Mouse (Mus musculus): ENCODE measurements around the gene Itga8.

Itga8 gene

DNA sequence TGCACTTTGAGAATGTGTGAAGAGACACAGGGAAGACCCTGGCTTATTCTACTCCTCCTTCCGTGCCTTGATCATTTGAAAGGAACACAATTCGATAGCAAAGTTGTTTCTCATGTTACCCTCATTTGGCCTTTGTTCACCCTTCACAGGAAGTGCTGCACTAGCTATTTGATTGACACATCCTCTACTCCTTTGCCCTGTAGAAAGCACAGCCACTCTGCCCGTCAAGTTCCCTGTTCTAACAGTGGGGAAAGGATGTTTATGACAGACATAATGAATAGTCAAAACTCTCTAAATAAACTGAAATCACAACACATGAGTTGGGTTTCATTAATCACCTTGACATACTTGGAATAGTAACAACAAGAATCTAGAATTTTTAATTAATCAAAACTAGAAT, 73.4 kb downstream of the Itga8 start:
- TF ChIP-seq POU5F1 (IDR thresholded peaks at IDR 0.05; ENCODE audit: borderline replicate concordance, low read length) (no peak), NANOG (IDR thresholded peaks at IDR 0.05; ENCODE audit: borderline replicate concordance, low read length) (no peak), CTCF (conservative IDR thresholded peaks at IDR 0.05; ENCODE audit: low read length) (no peak)
- no peaks in the 10 kb centered on the region for H3K4me1 ChIP-seq (replicated peaks; ENCODE audit: low read depth, low read length)

DNA sequence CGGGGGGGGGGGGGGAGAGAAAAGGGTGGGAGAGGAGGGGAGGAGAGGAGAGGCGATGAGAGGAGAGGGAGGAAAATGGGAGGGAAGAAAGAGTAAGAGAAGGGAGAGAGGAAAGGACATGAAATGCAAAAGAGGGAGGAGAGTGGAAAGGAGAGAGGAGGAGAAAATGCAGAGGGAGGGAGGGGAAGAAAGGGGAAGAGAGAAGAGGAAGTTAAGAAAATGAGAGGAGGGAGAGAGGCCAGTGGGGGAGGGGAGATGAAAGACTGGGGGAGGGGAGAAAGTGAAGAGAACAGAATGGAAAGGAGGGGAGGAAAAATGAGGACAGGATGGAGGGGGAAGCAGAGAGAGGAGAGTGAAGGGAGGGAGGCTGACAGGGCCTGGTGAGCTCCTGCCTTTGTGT, 74.5 kb downstream of the Itga8 start:
- TF ChIP-seq NANOG (IDR thresholded peaks at IDR 0.05; ENCODE audit: borderline replicate concordance, low read length) (no peak), CTCF (conservative IDR thresholded peaks at IDR 0.05; ENCODE audit: low read length) (no peak), POU5F1 (IDR thresholded peaks at IDR 0.05; ENCODE audit: borderline replicate concordance, low read length) (no peak)
- no peaks in the 10 kb centered on the region for H3K27me3 ChIP-seq (ENCODE audit: insufficient read depth, low read length)
- no peaks in the 10 kb centered on the region for H3K4me1 ChIP-seq (replicated peaks; ENCODE audit: low read depth, low read length)
- H3K36me3 ChIP-seq (ENCODE audit: insufficient read depth, low read length) = no peaks in the 10 kb centered on the region
- no peak overlapping the region for H3K4me3 ChIP-seq (replicated peaks; ENCODE audit: low read length)
- H3K9me3 ChIP-seq (ENCODE audit: low read length) = no peaks in the 10 kb centered on the region

More for the DNA sequence above, 73.4 kb downstream of the Itga8 start:
- no peaks in the 10 kb centered on the region for H3K27me3 ChIP-seq (ENCODE audit: insufficient read depth, low read length)
- no peaks in the 10 kb centered on the region for H3K9me3 ChIP-seq (ENCODE audit: low read length)
- H3K4me3 ChIP-seq (replicated peaks; ENCODE audit: low read length) = no peak overlapping the region
- H3K36me3 ChIP-seq (ENCODE audit: insufficient read depth, low read length) = no peaks in the 10 kb centered on the region

DNA sequence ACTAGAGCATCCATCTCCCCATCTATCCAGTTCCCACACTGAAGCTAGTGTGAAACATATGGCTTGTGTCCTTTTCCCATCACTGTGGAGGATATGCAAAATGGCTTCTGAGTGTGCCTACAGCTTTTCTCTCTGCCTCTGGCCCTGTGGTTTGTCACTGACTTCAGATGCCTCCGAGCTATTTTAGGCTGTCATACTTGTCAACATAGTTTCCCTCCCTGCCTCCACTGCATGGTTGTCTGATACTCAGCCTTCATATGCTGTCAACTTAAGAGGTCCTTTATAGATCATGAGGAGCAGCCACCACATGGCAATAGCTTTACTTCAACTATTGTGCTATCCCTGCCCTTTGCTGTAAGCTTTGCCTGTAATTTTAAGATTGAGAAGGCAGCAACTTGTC, 75.4 kb downstream of the Itga8 start:
- Histone ChIP-seq H3K36me3 (ENCODE audit: insufficient read depth, low read length) (no peaks in the 10 kb centered on the region), H3K27me3 (ENCODE audit: insufficient read depth, low read length) (no peaks in the 10 kb centered on the region), H3K9me3 (ENCODE audit: low read length) (no peaks in the 10 kb centered on the region), H3K4me1 (replicated peaks; ENCODE audit: low read depth, low read length) (no peaks in the 10 kb centered on the region), H3K4me3 (replicated peaks; ENCODE audit: low read length) (no peak overlapping the region)
- TF ChIP-seq NANOG (IDR thresholded peaks at IDR 0.05; ENCODE audit: borderline replicate concordance, low read length) (no peak), POU5F1 (IDR thresholded peaks at IDR 0.05; ENCODE audit: borderline replicate concordance, low read length) (no peak), CTCF (conservative IDR thresholded peaks at IDR 0.05; ENCODE audit: low read length) (no peak)

DNA sequence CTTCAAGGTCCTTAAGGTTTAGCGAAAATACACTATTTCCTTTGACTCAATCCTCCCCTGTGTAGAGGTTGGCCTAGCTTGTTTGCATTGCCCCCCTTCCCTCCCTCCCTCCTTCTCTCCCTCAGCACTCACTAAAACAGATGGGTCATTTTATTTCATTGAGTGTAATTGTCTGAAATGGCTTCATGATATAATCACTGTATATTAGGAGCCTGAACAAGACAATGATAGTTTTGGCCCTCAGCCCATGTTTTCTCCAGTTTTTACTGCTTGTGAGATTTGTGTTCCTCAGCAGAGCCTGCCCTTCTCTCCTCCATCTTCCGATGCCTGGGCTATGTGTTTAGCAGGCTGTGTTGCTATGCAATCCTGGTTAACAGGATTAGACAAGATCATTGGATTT, 80.1 kb downstream of the Itga8 start:
- no peaks in the 10 kb centered on the region for H3K9me3 ChIP-seq (ENCODE audit: low read length)
- H3K4me1 ChIP-seq (replicated peaks; ENCODE audit: low read depth, low read length) = no peaks in the 10 kb centered on the region
- H3K27me3 ChIP-seq (ENCODE audit: insufficient read depth, low read length) = no peaks in the 10 kb centered on the region
- H3K4me3 ChIP-seq (replicated peaks; ENCODE audit: low read length) = no peak overlapping the region
- no peaks in the 10 kb centered on the region for H3K36me3 ChIP-seq (ENCODE audit: insufficient read depth, low read length)
- TF ChIP-seq NANOG (IDR thresholded peaks at IDR 0.05; ENCODE audit: borderline replicate concordance, low read length) (no peak), POU5F1 (IDR thresholded peaks at IDR 0.05; ENCODE audit: borderline replicate concordance, low read length) (no peak), CTCF (conservative IDR thresholded peaks at IDR 0.05; ENCODE audit: low read length) (no peak)

DNA sequence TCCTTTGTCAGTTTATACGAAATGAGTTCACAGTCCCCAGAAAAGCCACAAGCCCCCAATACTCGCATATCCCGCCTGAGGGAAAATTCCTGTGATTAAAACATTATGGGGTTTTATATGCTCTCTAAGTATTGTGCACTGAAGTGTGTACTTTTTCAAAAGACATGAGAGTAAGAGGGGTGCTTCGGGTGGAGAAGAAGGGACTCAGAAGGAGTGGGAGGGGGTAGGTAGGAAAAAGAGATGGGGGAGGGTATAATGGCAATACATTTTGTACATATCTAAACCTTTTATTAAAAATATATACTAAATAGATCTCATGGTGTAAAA, 88.3 kb downstream of the Itga8 start:
- H3K4me3 ChIP-seq (replicated peaks; ENCODE audit: low read length) = no peak overlapping the region
- no peaks in the 10 kb centered on the region for H3K36me3 ChIP-seq (ENCODE audit: insufficient read depth, low read length)
- no peak for TF ChIP-seq POU5F1 (IDR thresholded peaks at IDR 0.05; ENCODE audit: borderline replicate concordance, low read length)
- no peak for TF ChIP-seq CTCF (conservative IDR thresholded peaks at IDR 0.05; ENCODE audit: low read length)
- TF ChIP-seq NANOG (IDR thresholded peaks at IDR 0.05; ENCODE audit: borderline replicate concordance, low read length) = no peak
- H3K4me1 ChIP-seq (replicated peaks; ENCODE audit: low read depth, low read length) = no peaks in the 10 kb centered on the region
- H3K9me3 ChIP-seq (ENCODE audit: low read length) = peaks cover 7% of the 10 kb centered on the region; the same call in 1 of the 2 replicates
- no peaks in the 10 kb centered on the region for H3K27me3 ChIP-seq (ENCODE audit: insufficient read depth, low read length)

DNA sequence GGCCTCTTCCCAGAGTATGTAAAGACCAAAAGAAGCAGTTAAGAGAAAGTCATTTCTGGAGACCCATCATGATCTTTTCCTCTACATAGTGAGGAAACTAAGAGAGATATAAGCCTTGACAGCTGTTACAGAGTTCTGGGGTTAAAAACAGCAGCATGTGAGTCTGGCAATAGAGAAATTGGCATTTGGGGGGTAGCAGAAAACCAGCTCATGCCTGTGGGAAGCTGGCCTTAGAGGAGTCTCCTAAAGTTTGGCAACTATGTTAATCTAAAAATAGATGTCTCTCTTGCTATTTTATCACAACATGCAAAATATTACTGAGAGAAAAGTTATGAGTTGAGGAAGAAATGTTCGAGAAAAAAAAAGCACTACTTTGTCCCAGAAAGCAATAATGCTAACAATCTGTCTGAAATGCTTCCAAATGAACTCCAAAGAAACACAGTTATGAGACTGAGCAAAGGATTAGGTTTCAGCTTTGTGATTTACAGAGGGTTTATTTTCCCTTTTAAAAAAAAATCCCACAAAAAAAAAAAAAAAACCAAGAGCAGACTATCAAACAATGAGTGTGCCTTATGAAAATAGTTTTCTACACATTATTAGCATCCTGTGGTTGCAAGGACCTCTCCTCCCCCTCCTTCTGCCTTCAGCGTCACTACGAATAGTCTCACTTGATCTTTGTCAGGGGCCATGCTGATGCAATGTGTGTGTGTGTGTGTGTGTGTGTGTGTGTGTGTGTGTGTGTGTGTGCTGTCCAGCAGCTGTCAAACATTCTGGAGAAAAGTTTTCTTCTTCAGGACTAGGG, 88.9 kb downstream of the Itga8 start:
- TF ChIP-seq CTCF (conservative IDR thresholded peaks at IDR 0.05; ENCODE audit: low read length) = no peak
- no peak for TF ChIP-seq POU5F1 (IDR thresholded peaks at IDR 0.05; ENCODE audit: borderline replicate concordance, low read length)
- no peak for TF ChIP-seq NANOG (IDR thresholded peaks at IDR 0.05; ENCODE audit: borderline replicate concordance, low read length)
- no peaks in the 10 kb centered on the region for H3K4me1 ChIP-seq (replicated peaks; ENCODE audit: low read depth, low read length)
- no peaks in the 10 kb centered on the region for H3K27me3 ChIP-seq (ENCODE audit: insufficient read depth, low read length)
- H3K36me3 ChIP-seq (ENCODE audit: insufficient read depth, low read length) = no peaks in the 10 kb centered on the region
- peaks cover 7% of the 10 kb centered on the region; the same call in 1 of the 2 replicates for H3K9me3 ChIP-seq (ENCODE audit: low read length)
- H3K4me3 ChIP-seq (replicated peaks; ENCODE audit: low read length) = no peak overlapping the region

DNA sequence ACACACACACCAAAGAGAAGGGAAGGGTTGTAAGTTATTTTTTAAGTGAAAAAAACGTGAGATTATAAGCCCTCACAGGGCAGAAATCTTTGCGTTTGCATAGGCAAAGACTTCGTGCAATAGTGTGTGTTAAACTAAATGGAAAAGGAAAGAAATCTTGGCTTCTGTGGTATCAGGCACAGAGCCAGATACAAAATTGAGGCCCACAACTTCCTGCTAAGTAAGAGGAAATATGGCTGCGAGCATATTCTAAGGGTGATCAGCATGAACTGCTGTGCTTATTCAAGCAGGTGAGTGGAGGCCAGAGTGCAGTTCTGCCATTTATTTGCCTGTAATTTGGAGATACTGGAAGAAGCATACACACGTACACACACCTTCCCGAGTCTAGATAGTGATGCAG, 93.6 kb downstream of the Itga8 start:
- Histone ChIP-seq H3K27me3 (ENCODE audit: insufficient read depth, low read length) (no peaks in the 10 kb centered on the region), H3K4me1 (replicated peaks; ENCODE audit: low read depth, low read length) (no peaks in the 10 kb centered on the region), H3K9me3 (ENCODE audit: low read length) (peaks cover 14% of the 10 kb centered on the region; the same call in 1 of the 2 replicates), H3K36me3 (ENCODE audit: insufficient read depth, low read length) (no peaks in the 10 kb centered on the region), H3K4me3 (replicated peaks; ENCODE audit: low read length) (no peak overlapping the region)
- TF ChIP-seq POU5F1 (IDR thresholded peaks at IDR 0.05; ENCODE audit: borderline replicate concordance, low read length) (no peak), CTCF (conservative IDR thresholded peaks at IDR 0.05; ENCODE audit: low read length) (no peak), NANOG (IDR thresholded peaks at IDR 0.05; ENCODE audit: borderline replicate concordance, low read length) (no peak)

DNA sequence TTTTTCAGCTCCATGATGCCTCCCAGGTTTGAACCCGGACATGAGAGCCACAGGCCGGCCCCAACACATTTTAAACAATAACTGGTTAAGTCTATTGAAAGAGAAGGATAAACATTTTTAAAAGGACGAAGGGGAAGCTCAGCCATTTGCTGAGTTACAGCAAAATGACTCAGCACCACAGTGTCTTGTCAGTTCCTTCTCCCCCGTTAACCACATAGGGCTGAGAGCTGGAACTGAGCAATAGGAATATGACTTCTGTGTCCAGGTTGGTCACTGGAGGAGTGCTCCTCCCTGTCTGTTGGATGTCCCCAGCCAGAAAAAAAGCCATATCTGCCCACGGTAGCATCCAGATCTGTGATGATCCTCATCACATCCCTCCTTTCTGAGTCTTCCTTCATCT, 95.4 kb downstream of the Itga8 start:
- Histone ChIP-seq H3K9me3 (ENCODE audit: low read length) (peaks cover 15% of the 10 kb centered on the region; the same call in 1 of the 2 replicates), H3K27me3 (ENCODE audit: insufficient read depth, low read length) (no peaks in the 10 kb centered on the region), H3K36me3 (ENCODE audit: insufficient read depth, low read length) (no peaks in the 10 kb centered on the region), H3K4me1 (replicated peaks; ENCODE audit: low read depth, low read length) (no peaks in the 10 kb centered on the region), H3K4me3 (replicated peaks; ENCODE audit: low read length) (no peak overlapping the region)
- no peak for TF ChIP-seq POU5F1 (IDR thresholded peaks at IDR 0.05; ENCODE audit: borderline replicate concordance, low read length)
- no peak for TF ChIP-seq NANOG (IDR thresholded peaks at IDR 0.05; ENCODE audit: borderline replicate concordance, low read length)
- no peak for TF ChIP-seq CTCF (conservative IDR thresholded peaks at IDR 0.05; ENCODE audit: low read length)

DNA sequence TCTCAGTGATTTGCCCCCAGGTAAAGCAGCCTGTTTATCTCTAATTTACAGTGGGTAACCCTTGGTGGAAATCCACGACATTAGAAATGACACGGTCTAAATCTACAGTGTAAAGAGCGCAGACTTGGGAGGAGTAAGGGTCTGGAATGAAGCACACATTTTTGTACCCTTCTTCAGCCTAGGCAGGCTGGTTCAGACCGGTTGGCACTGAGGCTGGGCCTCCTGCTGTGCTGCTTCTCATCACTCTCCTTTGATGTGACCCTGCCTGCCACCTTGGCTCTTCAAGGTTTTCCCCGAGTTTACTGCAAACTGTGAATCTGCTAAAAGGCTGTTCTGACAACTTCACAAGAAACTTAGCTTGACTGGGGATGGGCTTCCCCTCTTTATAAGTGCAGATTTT, 95.8 kb downstream of the Itga8 start:
- TF ChIP-seq CTCF (conservative IDR thresholded peaks at IDR 0.05; ENCODE audit: low read length) (no peak), NANOG (IDR thresholded peaks at IDR 0.05; ENCODE audit: borderline replicate concordance, low read length) (no peak), POU5F1 (IDR thresholded peaks at IDR 0.05; ENCODE audit: borderline replicate concordance, low read length) (no peak)
- no peaks in the 10 kb centered on the region for H3K36me3 ChIP-seq (ENCODE audit: insufficient read depth, low read length)
- no peaks in the 10 kb centered on the region for H3K4me1 ChIP-seq (replicated peaks; ENCODE audit: low read depth, low read length)
- H3K27me3 ChIP-seq (ENCODE audit: insufficient read depth, low read length) = no peaks in the 10 kb centered on the region
- peaks cover 14% of the 10 kb centered on the region; the same call in 1 of the 2 replicates for H3K9me3 ChIP-seq (ENCODE audit: low read length)
- no peak overlapping the region for H3K4me3 ChIP-seq (replicated peaks; ENCODE audit: low read length)

Data from E14TG2a.4 (cell line).